Mouse (Mus musculus) intestine, embryonic 16.5 days (tissue): ENCODE measurements at regions not wholly inside any gene's neighbourhood (a gene's known extent, or its start where the extent isn't known, plus 50 kb on each side); places are given as distances from the start of the nearest gene placed in this dataset.
A peak's percentile ranks its signal among the peaks of the same experiment; 100 is the strongest.

Source experiments
- ATAC-seq: fragments of 200-750 bp; cut with Nextera tagmentation; 2 replicates; pipeline ENCODE4 v1.8.0; 2017; ENCODE audit warnings: moderate TSS enrichment, moderate library complexity
- H3K27ac ChIP-seq: fragments of 300-500 bp; sonication (generic); 2 replicates; pipeline ENCODE4 v1.5.1; 2014; ENCODE audit warnings: mild to moderate bottlenecking, low read length
- H3K27me3 ChIP-seq: fragments of 300-500 bp; sonication (generic); replicated peaks from 2 replicates; pipeline ENCODE4 v1.6.1; 2014; ENCODE audit warnings: low read length, control low read depth, mixed read lengths; ENCODE audit not compliant: control insufficient read depth, insufficient read depth
- H3K36me3 ChIP-seq: fragments of 300-500 bp; sonication (generic); 2 replicates; pipeline ENCODE4 v1.6.1; 2014; ENCODE audit warnings: low read length, control low read depth; ENCODE audit not compliant: control insufficient read depth, insufficient read depth
- H3K4me1 ChIP-seq: fragments of 300-500 bp; sonication (generic); 2 replicates; pipeline ENCODE4 v1.6.1; 2014; ENCODE audit warnings: low read length, control low read depth, mixed read lengths; ENCODE audit not compliant: control insufficient read depth, insufficient read depth
- H3K4me2 ChIP-seq: fragments of 300-500 bp; sonication (generic); 2 replicates; pipeline ENCODE4 v1.6.1; 2014; ENCODE audit warnings: low read depth, low read length, control low read depth
- H3K4me3 ChIP-seq: fragments of 300-500 bp; sonication (generic); 2 replicates; pipeline ENCODE4 v1.5.1; 2014; ENCODE audit warnings: mild to moderate bottlenecking, low read length
- H3K9ac ChIP-seq: fragments of 300-500 bp; sonication (generic); 2 replicates; pipeline ENCODE4 v1.6.1; 2014; ENCODE audit warnings: low read depth, low read length
- H3K9me3 ChIP-seq: fragments of 300-500 bp; sonication (generic); 2 replicates; pipeline ENCODE4 v1.6.1; 2016; ENCODE audit warnings: low read length, control low read depth; ENCODE audit not compliant: control insufficient read depth
- WGBS: fragments of 180-500 bp; shearing (Covaris S2); extraction: QIAGEN DNeasy Blood & Tissue Kit; methylation state at CpG from one replicate; pipeline ENCODE4 v1.1.7; 2014; 5-methylcytosine and 5-hydroxymethylcytosine counted together

DNA sequence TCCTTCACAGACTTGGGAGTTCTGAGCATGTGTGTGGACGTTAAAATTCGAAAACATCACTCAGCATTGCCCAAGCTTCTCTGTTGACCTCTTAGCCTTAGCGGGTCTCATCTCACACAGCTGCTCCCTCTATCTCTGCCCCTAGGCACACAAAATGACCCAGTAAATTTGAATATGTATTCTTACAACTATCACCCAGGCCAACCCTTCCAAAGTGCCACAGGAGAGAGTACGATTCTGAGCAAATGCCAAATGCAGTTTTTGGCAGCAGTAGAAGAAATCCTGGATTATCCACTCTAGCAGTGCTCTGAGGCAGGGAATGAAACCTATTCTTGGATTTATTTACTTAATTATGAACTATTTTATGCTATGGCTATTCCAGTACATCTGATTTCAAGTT, 246.6 kb upstream of the Slc24a5 start:
- Histone ChIP-seq H3K9ac (no peak overlapping the region), H3K4me1 (no peaks in the 10 kb centered on the region), H3K9me3 (no peaks in the 10 kb centered on the region), H3K27ac (no peak overlapping the region), H3K4me2 (no peak overlapping the region), H3K4me3 (no peak overlapping the region), H3K36me3 (no peaks in the 10 kb centered on the region), H3K27me3 (no peaks in the 10 kb centered on the region)
- 84% methylated on average over 4 of the region's 4 CpGs for WGBS
- ATAC-seq: no peak

DNA sequence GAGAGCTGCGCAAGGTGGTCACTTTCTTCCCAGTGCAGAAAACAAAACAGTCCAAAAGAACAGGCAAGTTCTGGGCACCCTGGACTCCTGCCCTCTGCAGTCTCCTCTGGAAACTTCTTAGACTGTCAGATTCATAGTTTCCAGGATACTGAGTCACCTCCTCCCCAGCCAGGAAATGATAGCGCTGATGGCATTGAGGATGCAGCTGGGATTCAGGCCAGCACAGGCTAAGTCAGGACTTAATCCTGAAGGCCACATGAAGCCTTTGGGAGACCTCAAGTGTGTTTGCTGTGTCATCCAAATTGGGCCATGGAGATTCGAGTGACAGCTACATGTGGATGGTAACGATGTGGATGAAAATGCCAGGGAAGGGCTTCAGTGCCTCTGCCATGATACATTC, 219.1 kb upstream of the Slc24a5 start:
- no peak for ATAC-seq
- Histone ChIP-seq H3K27me3 (no peaks in the 10 kb centered on the region), H3K4me2 (no peak overlapping the region), H3K4me3 (no peak overlapping the region), H3K4me1 (no peaks in the 10 kb centered on the region), H3K36me3 (no peaks in the 10 kb centered on the region), H3K9me3 (no peaks in the 10 kb centered on the region), H3K9ac (no peak overlapping the region), H3K27ac (no peak overlapping the region)
- 82% methylated on average over 4 of the region's 4 CpGs for WGBS

DNA sequence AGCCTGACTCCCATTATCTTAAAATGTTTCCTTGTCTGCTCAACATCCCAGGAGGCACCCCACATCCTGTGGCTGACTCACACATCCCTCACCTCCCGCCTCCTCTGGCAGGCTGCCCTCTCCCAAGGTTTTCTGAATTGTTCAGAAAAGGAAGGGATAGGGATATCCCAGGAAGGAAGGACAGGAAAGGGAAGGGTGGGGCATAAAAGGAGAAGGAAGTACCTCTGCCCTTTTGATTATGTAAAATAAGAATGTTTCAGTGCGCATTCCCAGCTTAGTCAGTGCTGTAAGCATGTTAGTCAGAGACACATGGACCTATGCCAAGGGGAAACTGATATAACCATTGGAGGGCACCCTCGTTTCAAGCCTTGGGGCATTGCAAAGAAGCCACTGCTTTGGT, 209.4 kb upstream of the Slc24a5 start:
- Histone ChIP-seq H3K9me3 (no peaks in the 10 kb centered on the region), H3K4me1 (no peaks in the 10 kb centered on the region), H3K4me3 (no peak overlapping the region), H3K36me3 (no peaks in the 10 kb centered on the region), H3K4me2 (no peak overlapping the region), H3K27me3 (no peaks in the 10 kb centered on the region), H3K27ac (no peak overlapping the region), H3K9ac (no peak overlapping the region)
- WGBS: 59% methylated on average over 3 of the region's 3 CpGs
- 0 out of 2 replicates have a peak, but pooled peaks have one; percentile 42 for ATAC-seq

DNA sequence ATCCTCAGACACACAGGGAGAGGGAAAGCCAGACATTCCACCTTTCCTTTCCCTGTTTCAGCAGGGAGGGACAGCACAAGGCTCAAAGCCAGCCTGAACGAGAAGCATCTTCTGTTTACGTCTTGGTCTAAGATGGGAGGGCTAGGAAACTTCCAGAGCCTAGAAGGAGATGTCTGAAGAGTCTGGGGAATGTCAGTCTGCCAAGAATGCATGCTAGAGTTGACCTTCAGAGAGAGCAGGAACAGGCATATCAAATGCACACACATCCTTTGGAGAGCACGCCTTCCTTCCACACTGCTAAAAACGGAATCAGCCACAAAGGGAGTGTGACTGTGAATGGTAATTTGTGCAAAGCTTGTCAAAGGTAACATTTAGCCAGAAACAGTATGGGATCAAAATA, 179.7 kb upstream of the Slc24a5 start:
- Histone ChIP-seq H3K27me3 (no peaks in the 10 kb centered on the region), H3K9me3 (no peaks in the 10 kb centered on the region), H3K9ac (no peak overlapping the region), H3K36me3 (no peaks in the 10 kb centered on the region), H3K4me1 (no peaks in the 10 kb centered on the region), H3K4me3 (no peak overlapping the region), H3K27ac (peak overlapping the region; percentile 58; the same call in 1 of the 2 replicates), H3K4me2 (no peak overlapping the region)
- ATAC-seq: peak; percentile 66
- 31% methylated on average over 4 of the region's 4 CpGs for WGBS

DNA sequence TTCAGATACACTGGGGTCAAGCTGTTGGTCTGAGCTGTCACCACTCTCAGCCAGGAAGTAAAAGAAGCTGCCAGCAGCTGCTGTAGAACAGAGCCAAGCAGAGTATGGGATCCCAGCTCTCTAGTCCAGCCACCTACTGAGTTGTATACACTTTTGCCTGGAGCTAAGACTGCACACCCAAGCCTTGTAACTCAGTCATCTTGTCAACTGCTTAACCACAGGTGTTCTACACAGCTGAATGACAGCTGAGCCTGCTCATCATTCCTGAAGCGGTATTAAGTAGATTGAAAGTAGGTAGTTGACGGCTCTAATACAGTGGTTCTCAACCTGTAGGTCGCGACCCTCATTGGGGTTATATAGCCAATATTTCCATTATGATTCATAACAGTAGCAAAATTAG, 172.9 kb upstream of the Slc24a5 start:
- Histone ChIP-seq H3K4me3 (no peak overlapping the region), H3K9me3 (no peaks in the 10 kb centered on the region), H3K9ac (no peak overlapping the region), H3K36me3 (no peaks in the 10 kb centered on the region), H3K27ac (no peak overlapping the region), H3K4me1 (no peaks in the 10 kb centered on the region), H3K4me2 (no peak overlapping the region), H3K27me3 (no peaks in the 10 kb centered on the region)
- ATAC-seq: no peak
- 95% methylated on average over 4 of the region's 4 CpGs for WGBS

DNA sequence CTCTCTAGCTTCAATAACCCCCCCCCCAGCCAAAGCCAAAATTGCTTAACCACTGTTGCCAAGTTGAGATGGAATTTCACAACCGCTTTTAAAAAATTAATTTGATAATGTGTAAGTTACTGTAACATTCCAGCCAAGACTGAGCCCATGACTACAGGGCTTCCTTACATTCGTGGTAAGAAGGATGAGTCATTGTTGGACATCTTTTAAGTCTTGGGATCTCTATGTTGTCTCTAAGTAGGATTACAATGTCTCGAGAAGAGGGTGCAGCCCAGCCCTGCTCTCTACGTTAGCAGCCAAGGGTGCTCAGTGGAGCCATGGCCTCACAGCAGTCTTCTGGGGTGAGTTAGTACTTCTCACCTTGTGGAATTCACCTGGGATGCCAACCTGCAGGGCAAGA, 164.4 kb upstream of the Slc24a5 start:
- Histone ChIP-seq H3K36me3 (no peaks in the 10 kb centered on the region), H3K27me3 (no peaks in the 10 kb centered on the region), H3K9me3 (no peaks in the 10 kb centered on the region), H3K4me1 (no peaks in the 10 kb centered on the region), H3K27ac (no peak overlapping the region), H3K9ac (no peak overlapping the region), H3K4me2 (no peak overlapping the region), H3K4me3 (no peak overlapping the region)
- no peak for ATAC-seq
- WGBS: 83% methylated on average over 4 of the region's 4 CpGs

DNA sequence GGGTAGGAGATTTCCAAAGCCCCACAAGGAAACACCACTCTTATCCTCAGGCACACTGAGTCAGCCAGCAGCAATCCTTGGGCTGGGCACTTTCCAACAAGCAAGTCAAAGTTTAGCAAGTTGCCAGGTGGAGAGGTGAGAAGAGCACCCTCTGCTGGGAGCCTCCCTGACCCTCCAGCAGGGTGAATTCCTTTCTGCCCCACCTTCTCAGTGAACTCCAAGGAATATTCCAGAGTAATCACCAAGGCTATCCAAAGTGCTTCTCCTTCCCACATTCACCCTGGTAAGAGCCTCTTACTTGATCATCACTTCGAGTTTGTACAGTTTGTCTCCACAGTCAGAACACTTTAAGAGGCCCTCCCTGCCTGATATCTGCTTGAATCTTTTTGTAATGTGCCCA, 162.8 kb upstream of the Slc24a5 start:
- no peaks in the 10 kb centered on the region for H3K9me3 ChIP-seq
- WGBS: 63% methylated on average over 1 of the region's 1 CpGs

DNA sequence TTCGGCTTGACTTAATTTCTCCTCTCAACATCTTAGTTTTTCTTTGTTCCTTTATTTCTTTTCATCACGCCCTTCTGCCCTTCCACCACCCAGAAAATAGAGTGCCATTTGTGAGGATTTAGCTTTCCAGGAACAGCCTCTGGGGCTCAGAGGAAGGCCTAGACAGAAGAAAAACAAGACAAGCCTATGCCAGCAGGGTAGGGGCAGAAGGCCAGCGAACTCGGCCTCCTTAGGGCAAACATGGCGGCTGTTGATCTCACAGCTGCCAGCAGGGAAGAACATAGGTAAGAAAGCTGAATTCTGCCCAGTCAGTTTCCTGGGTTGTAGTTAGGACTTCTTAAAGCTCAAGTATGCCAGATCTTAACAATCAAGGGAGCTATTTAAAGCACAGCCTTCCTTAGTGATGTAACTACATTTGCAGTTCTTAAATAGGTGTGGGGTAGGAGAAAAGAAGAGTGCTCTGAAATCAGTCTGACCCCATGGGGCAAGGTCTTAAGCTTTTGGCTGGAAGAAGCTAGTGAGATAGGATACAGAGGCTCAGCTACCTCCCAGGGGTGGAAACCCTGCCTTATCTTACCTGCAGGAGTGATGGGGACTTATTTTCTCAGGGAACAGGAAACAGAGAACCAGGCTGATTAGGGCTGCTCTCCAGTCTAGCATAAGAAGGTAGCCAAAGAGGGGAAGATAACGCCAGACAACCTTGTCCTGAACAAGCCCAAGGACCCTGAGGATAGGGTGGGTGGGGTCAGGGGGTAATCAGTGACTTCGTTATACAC, 148.8 kb upstream of the Slc24a5 start:
- H3K27ac ChIP-seq: no peak overlapping the region
- WGBS: 73% methylated on average over 7 of the region's 7 CpGs
- no peak overlapping the region for H3K4me2 ChIP-seq
- no peaks in the 10 kb centered on the region for H3K27me3 ChIP-seq
- ATAC-seq: no peak
- no peak overlapping the region for H3K9ac ChIP-seq
- H3K9me3 ChIP-seq: no peaks in the 10 kb centered on the region
- no peak overlapping the region for H3K4me3 ChIP-seq
- no peaks in the 10 kb centered on the region for H3K36me3 ChIP-seq
- H3K4me1 ChIP-seq: no peaks in the 10 kb centered on the region

More for the DNA sequence above, 162.8 kb upstream of the Slc24a5 start:
- Histone ChIP-seq H3K27me3 (no peaks in the 10 kb centered on the region), H3K4me1 (no peaks in the 10 kb centered on the region), H3K4me2 (no peak overlapping the region), H3K4me3 (no peak overlapping the region), H3K9ac (no peak overlapping the region), H3K27ac (no peak overlapping the region), H3K36me3 (no peaks in the 10 kb centered on the region)
- ATAC-seq: no peak

DNA sequence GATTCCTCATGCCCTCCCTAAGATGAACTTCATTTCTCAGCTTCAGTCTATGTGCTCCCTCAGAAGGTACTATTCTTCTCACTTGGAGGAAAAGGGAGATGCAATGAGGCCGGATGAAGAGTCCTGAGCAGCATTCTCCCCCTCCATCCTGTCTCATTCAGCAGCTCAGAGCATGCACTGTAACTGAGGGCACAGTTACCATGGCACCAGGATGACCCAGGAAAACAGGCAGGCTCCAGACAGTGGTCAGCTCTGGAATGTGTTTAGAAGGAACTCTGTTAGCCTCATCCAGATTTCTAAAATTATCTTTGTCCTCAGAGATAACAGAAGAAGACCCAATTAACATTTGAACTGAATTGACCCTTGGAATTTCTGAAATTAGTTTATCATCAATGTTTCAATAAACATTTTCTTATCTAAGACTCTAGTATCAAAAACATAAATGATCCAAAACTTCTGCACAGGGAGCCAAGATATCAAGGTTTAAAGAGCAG, 148.1 kb upstream of the Slc24a5 start:
- Histone ChIP-seq H3K27me3 (no peaks in the 10 kb centered on the region), H3K36me3 (no peaks in the 10 kb centered on the region), H3K4me3 (no peak overlapping the region), H3K9ac (no peak overlapping the region), H3K4me1 (no peaks in the 10 kb centered on the region), H3K4me2 (no peak overlapping the region), H3K9me3 (no peaks in the 10 kb centered on the region), H3K27ac (no peak overlapping the region)
- WGBS: 43% methylated on average over 1 of the region's 1 CpGs
- ATAC-seq: no peak

DNA sequence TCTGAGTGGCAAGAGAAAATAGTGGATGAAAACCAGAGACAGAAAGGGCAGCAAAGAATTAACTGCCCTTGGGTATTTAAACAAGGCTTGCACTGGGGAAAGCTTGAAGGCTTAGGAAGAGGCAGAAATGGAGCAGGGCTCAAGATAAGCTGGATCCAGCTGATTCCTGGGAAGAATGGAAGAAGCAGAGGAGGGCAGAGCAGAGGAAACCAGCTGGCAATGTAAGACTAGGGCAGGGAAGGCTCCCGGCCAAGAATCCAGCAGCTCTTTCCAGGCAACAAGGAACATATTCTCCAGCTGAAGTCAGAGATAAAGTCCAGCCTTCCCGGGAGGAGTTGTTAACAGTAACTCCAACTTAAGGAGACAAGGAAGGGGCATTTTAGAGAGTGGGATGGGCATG, 147.7 kb upstream of the Slc24a5 start:
- Histone ChIP-seq H3K27ac (no peak overlapping the region), H3K9me3 (no peaks in the 10 kb centered on the region), H3K36me3 (no peaks in the 10 kb centered on the region), H3K9ac (no peak overlapping the region), H3K4me1 (no peaks in the 10 kb centered on the region), H3K27me3 (no peaks in the 10 kb centered on the region), H3K4me2 (no peak overlapping the region), H3K4me3 (no peak overlapping the region)
- ATAC-seq: no peak
- WGBS: 52% methylated on average over 2 of the region's 2 CpGs
